Mouse (Mus musculus) G1E (cell line): ENCODE data around the gene Ralgapb.

Experiments
- CTCF ChIP-seq: IDR thresholded peaks from 2 replicates; pipeline ENCODE4 v1.5.1; 2012; ENCODE audit warnings: low read depth, low read length, inconsistent platforms, mixed read lengths
- GATA1 ChIP-seq: IDR thresholded peaks from 2 replicates; pipeline ENCODE4 v1.6.1; 2012; ENCODE audit warnings: borderline replicate concordance, low read length, inconsistent platforms, mixed read lengths
- GATA2 ChIP-seq: IDR thresholded peaks from 2 replicates; pipeline ENCODE4 v1.6.1; 2012; ENCODE audit warnings: low read depth, low read length, inconsistent platforms, borderline replicate concordance
- TAL1 ChIP-seq: conservative IDR thresholded peaks from 2 replicates; pipeline ENCODE4 v1.6.1; 2012; ENCODE audit warnings: low read depth, low read length, inconsistent platforms, mixed read lengths

- TF ChIP-seq CTCF (no peak), GATA1 (no peak), TAL1 (no peak), GATA2 (no peak)
Measured at GRCm38 (mm10) chr2:158415826-158416225, 6.2 kb downstream of the Ralgapb start.
